Mouse (Mus musculus) lung, postnatal 0 days (tissue): Measurements from ENCODE around the gene Gm20388. TPM values are rescaled to one million over a fixed set of nuclear protein-coding genes. Genes with fewer than 3 reads are reported as not detected.

Experiments
- ATAC-seq: fragments of 200-750 bp; cut with Nextera tagmentation; 2 replicates; pipeline ENCODE4 v1.8.0; 2017; ENCODE audit warnings: moderate library complexity
- DNase-seq: peaks from one replicate; pipeline ENCODE4 v3.0.0-alpha.2; 2016; ENCODE audit warnings: low spot score
- H3K27ac ChIP-seq: fragments of 300-500 bp; sonication (generic); 2 replicates; pipeline ENCODE4 v1.5.1; 2014; ENCODE audit warnings: antibody characterized with exemption, mild to moderate bottlenecking, low read length, mixed read lengths
- H3K27me3 ChIP-seq: fragments of 300-500 bp; sonication (generic); replicated peaks from 2 replicates; pipeline ENCODE4 v1.6.1; 2014; ENCODE audit warnings: low read length, mixed read lengths; ENCODE audit not compliant: insufficient read depth
- H3K36me3 ChIP-seq: fragments of 300-500 bp; sonication (generic); 2 replicates; pipeline ENCODE4 v1.6.1; 2014; ENCODE audit warnings: low read length, mixed read lengths; ENCODE audit not compliant: insufficient read depth
- H3K4me1 ChIP-seq: fragments of 300-500 bp; sonication (generic); 2 replicates; pipeline ENCODE4 v1.6.1; 2014; ENCODE audit warnings: antibody characterized with exemption, low read depth, low read length, mixed read lengths; ENCODE audit not compliant: insufficient read depth
- H3K4me2 ChIP-seq: fragments of 300-500 bp; sonication (generic); replicated peaks from 2 replicates; pipeline ENCODE4 v1.6.1; 2014; ENCODE audit warnings: low read depth, mild to moderate bottlenecking, low read length, moderate library complexity, mixed read lengths
- H3K4me3 ChIP-seq: fragments of 300-500 bp; sonication (generic); 2 replicates; pipeline ENCODE4 v1.5.1; 2014; ENCODE audit warnings: low read depth, low read length
- H3K9ac ChIP-seq: fragments of 300-500 bp; sonication (generic); replicated peaks from 2 replicates; pipeline ENCODE4 v1.6.1; 2014; ENCODE audit warnings: low read depth, mild to moderate bottlenecking
- H3K9me3 ChIP-seq: fragments of 300-500 bp; sonication (generic); 2 replicates; pipeline ENCODE4 v1.6.1; 2016; ENCODE audit warnings: low read length, mixed read lengths
- CTCF ChIP-seq: IDR thresholded peaks from 2 replicates; pipeline ENCODE4 v1.5.1; 2016; ENCODE audit warnings: antibody characterized with exemption, mild to moderate bottlenecking
- EP300 ChIP-seq: IDR thresholded peaks from 2 replicates; pipeline ENCODE4 v1.6.1; 2016; ENCODE audit warnings: antibody characterized with exemption, mild to moderate bottlenecking, control low read depth
- WGBS: fragments of 180-500 bp; shearing (Covaris S2); extraction: QIAGEN DNeasy Blood & Tissue Kit; methylation state at CpG from one replicate; pipeline ENCODE4 v1.1.7; 2014; 5-methylcytosine and 5-hydroxymethylcytosine counted together
- polyA plus RNA-seq: library from polyadenylated mRNA; unstranded; fragments of >200 nt; fragmentation: Nextera tagmentation; extraction: Ambion mirVana; gene quantifications from 2 replicates; pipeline ENCODE4 v1.2.1, GENCODE M21; 2015

Gm20388 gene
- polyA plus RNA-seq, 1 experiment from 2014 or later = not detected

DNA sequence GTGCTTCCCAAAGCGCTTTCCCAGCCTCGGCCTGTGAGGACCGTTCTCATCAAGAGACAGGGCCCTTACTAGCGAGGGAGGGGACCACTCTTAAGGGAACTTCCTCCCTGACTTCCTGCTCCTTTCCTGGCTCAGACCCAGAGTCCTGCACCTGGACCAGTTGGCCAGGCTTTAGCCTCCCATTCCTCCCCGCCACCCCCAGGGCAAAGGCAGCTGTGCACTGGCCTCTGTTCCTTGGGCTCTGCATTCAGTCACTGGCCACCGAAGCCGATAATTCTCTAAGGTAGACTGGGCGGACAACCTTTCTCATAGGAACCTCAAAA is 2280.4 kb downstream of the Gm20388 start:
- no peaks in the 10 kb centered on the region for H3K4me1 ChIP-seq
- DNase-seq = no peak

DNA sequence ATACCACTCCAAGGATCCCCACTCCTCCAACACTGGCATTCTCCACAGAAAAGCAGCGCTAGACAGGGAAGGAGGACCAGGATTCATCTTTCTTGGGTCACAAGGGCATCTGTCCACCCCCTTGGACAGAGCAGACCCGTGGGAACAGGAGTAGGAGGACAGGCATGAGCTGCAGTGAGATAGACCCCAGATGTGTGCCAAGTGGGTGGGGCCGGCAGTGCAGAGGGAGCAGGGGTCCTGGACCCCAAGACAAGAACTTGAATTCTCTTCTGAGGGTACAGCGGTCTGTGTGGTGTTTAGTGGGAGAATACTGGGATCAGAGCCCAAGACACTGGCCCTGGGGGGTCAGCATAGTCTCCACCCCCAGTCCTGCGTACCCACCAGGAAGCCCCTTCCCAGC is 2282.1 kb downstream of the Gm20388 start:
- Histone ChIP-seq H3K4me1 (no peaks in the 10 kb centered on the region), H3K9me3 (no peaks in the 10 kb centered on the region), H3K9ac (no peak overlapping the region), H3K4me3 (no peak overlapping the region), H3K27ac (no peak overlapping the region), H3K4me2 (no peak overlapping the region), H3K27me3 (no peaks in the 10 kb centered on the region), H3K36me3 (no peaks in the 10 kb centered on the region)
- DNase-seq (no peak), ATAC-seq (no peak)
- no peak for TF ChIP-seq EP300
- no peak for TF ChIP-seq CTCF
- WGBS = 69% methylated on average over 5 of the region's 5 CpGs

More for the DNA sequence above, 2280.4 kb downstream of the Gm20388 start:
- ATAC-seq = no peak
- no peaks in the 10 kb centered on the region for H3K36me3 ChIP-seq
- no peak overlapping the region for H3K4me2 ChIP-seq
- no peaks in the 10 kb centered on the region for H3K27me3 ChIP-seq
- TF ChIP-seq CTCF (no peak), EP300 (no peak)
- no peak overlapping the region for H3K9ac ChIP-seq
- H3K9me3 ChIP-seq = no peaks in the 10 kb centered on the region
- H3K27ac ChIP-seq = no peak overlapping the region
- 48% methylated on average over 8 of the region's 8 CpGs for WGBS
- H3K4me3 ChIP-seq = no peak overlapping the region

DNA sequence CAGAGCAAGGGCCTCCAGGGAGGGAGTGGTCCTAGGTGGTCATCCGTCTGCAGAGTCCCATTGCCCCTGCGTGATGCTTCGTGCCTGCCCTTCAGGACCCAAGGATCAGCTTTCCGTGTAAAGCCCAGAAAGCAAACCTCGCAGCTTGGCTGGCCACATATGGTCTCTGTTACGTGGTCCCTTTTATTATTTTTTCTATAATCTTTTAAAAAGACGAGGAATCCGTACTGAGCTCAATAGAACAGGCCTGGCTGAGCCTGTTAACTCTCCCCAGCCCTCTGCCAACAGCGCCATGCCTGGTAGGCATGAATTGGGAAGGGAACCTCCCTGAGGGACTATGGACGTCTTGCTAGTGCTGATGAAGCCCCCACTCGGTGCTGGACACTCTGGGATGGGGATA is 2282.9 kb downstream of the Gm20388 start:
- no peak for ATAC-seq
- no peaks in the 10 kb centered on the region for H3K36me3 ChIP-seq
- H3K27me3 ChIP-seq = no peaks in the 10 kb centered on the region
- no peak for DNase-seq
- H3K9me3 ChIP-seq = no peaks in the 10 kb centered on the region
- H3K27ac ChIP-seq = no peak overlapping the region
- WGBS = 71% methylated on average over 11 of the region's 11 CpGs
- no peak overlapping the region for H3K9ac ChIP-seq
- H3K4me2 ChIP-seq = no peak overlapping the region
- TF ChIP-seq EP300 (no peak), CTCF (no peak)
- no peaks in the 10 kb centered on the region for H3K4me1 ChIP-seq
- H3K4me3 ChIP-seq = no peak overlapping the region

DNA sequence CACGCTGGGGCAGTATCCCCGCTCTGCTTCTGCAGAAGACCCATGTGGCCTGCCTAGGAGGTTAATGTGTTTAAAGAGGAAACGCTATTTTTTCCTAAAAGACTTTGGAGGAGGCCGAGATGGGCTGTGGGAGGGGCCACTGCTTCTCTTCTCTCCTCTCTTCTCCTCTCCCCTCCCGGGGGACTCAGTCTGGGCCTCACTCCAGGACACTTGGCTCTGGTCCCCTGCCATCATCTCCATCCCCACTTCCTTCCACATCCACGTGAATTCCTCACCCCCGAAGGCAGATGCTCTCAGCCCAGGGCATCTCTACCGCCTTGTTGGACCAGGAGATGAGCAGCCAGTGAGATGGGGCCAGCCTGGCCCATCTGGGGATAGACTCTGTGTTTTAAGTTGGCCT is 2283.8 kb downstream of the Gm20388 start:
- H3K4me2 ChIP-seq = no peak overlapping the region
- TF ChIP-seq CTCF = no peak
- no peak for TF ChIP-seq EP300
- peak; percentile 51 for ATAC-seq
- no peak overlapping the region for H3K4me3 ChIP-seq
- no peaks in the 10 kb centered on the region for H3K36me3 ChIP-seq
- DNase-seq = peak; percentile 38
- H3K9ac ChIP-seq = no peak overlapping the region
- H3K9me3 ChIP-seq = no peaks in the 10 kb centered on the region
- H3K27ac ChIP-seq = no peak overlapping the region
- WGBS = 46% methylated on average over 8 of the region's 8 CpGs
- no peaks in the 10 kb centered on the region for H3K4me1 ChIP-seq
- no peaks in the 10 kb centered on the region for H3K27me3 ChIP-seq

DNA sequence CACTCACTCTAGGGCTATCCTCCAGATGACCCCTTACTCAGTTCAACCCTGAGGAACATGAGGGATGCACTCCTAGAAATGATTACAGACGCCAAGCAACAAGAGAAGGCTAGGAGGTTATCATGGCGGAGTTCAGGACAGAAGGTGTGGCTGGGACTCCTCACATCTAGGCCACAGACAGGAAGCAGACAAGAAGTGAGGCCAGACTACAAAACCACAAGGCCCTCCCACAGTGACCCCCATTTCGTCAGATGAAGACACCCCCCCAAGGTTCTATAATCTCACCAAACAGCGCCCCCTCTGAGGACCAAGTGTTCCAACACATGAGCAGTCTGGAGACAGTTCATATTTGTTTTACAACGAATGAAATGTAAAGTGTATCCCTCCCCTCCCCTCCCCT is 2286.7 kb downstream of the Gm20388 start:
- ATAC-seq (no peak), DNase-seq (no peak)
- Histone ChIP-seq H3K27ac (no peak overlapping the region), H3K4me3 (no peak overlapping the region), H3K36me3 (no peaks in the 10 kb centered on the region), H3K27me3 (no peaks in the 10 kb centered on the region), H3K9ac (no peak overlapping the region), H3K4me1 (no peaks in the 10 kb centered on the region), H3K4me2 (no peak overlapping the region), H3K9me3 (no peaks in the 10 kb centered on the region)
- no peak for TF ChIP-seq CTCF
- TF ChIP-seq EP300 = no peak
- 60% methylated on average over 5 of the region's 5 CpGs for WGBS

DNA sequence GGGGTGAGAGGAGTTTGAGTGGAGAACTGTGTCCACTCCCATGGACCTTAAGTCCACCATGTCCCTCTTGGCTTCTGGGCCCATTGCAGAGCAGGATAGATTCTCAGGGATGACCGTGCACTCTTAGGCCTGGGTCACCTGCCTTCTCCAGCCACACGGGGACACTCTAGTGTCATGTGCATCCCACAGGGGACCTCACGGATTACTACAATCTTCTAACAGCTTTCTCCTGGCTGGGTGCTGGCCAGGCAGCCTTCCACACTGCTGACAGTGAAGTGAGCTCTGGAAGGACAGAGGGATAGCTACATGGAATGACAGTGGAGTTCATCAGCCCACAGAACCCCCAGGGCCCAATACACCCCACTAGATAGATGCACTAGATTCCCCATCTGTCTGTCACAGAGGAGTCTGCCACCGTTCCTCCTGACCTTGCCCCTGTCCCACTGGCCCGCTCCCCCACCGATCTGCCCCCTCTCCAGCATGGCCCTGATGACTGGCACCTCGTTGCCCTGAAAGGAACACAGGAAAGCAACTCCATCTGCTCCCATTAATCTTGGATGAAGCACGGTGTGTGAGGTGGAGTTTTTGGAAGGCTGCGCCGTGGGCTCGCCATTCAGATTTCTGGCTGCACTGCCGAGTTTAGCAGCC is 2287.9 kb downstream of the Gm20388 start:
- no peak overlapping the region for H3K4me3 ChIP-seq
- no peak for DNase-seq
- no peaks in the 10 kb centered on the region for H3K27me3 ChIP-seq
- no peaks in the 10 kb centered on the region for H3K36me3 ChIP-seq
- H3K4me1 ChIP-seq = no peaks in the 10 kb centered on the region
- H3K9ac ChIP-seq = no peak overlapping the region
- TF ChIP-seq EP300 (no peak), CTCF (peak; percentile 38)
- no peak overlapping the region for H3K27ac ChIP-seq
- no peaks in the 10 kb centered on the region for H3K9me3 ChIP-seq
- H3K4me2 ChIP-seq = no peak overlapping the region
- 67% methylated on average over 12 of the region's 12 CpGs for WGBS
- no peak for ATAC-seq

DNA sequence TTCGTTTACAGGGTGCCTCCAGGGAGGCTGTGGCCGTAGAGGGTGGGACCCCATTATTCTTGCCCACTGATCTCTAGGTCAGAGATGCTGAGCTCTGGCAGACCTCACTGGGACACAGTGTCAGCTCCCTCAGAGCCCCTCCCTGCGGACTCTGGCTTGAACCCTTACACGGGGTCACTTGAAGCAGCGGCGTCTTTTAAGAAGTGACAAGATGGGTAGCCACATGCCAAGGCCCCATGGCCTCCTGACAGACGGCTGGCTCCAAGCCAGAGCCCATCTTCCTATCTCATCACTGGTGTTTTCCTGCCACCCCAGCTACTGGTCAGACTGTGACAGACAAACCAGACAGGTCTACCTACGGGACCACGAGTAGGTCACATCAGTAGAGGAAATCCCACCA is 2288.6 kb downstream of the Gm20388 start:
- 69% methylated on average over 9 of the region's 9 CpGs for WGBS
- TF ChIP-seq EP300 = no peak
- TF ChIP-seq CTCF = no peak
- no peaks in the 10 kb centered on the region for H3K4me1 ChIP-seq
- no peak overlapping the region for H3K27ac ChIP-seq
- H3K9ac ChIP-seq = no peak overlapping the region
- no peak overlapping the region for H3K4me3 ChIP-seq
- H3K4me2 ChIP-seq = no peak overlapping the region
- H3K27me3 ChIP-seq = no peaks in the 10 kb centered on the region
- H3K36me3 ChIP-seq = no peaks in the 10 kb centered on the region
- no peaks in the 10 kb centered on the region for H3K9me3 ChIP-seq
- ATAC-seq (no peak), DNase-seq (no peak)
